Mouse (Mus musculus): Measurements from ENCODE around the gene Thap8. TPM values are rescaled to one million over a fixed set of nuclear protein-coding genes. Genes with fewer than 3 reads are reported as not detected.
A peak's percentile ranks its signal among the peaks of the same experiment; 100 is the strongest.

The Thap8 gene
- polyA plus RNA-seq, 1 experiment: not detected

GRCm38 (mm10) chr7:30281522-30281921 lies 1.6 kb downstream of the Thap8 start:
- Histone ChIP-seq H3K4me3 (replicated peaks) (no peak overlapping the region), H3K9me3 (no peaks in the 10 kb centered on the region), H3K27me3 (replicated peaks) (no peaks in the 10 kb centered on the region), H3K36me3 (replicated peaks; ENCODE audit: low read length) (peaks cover 8% of the 10 kb centered on the region), H3K4me1 (peaks cover 27% of the 10 kb centered on the region)
- TF ChIP-seq GATA1 (IDR thresholded peaks at IDR 0.05; ENCODE audit: borderline replicate concordance, low read length) (no peak), FLI1 (IDR thresholded peaks at IDR 0.05; ENCODE audit: low read length) (no peak)

DNA sequence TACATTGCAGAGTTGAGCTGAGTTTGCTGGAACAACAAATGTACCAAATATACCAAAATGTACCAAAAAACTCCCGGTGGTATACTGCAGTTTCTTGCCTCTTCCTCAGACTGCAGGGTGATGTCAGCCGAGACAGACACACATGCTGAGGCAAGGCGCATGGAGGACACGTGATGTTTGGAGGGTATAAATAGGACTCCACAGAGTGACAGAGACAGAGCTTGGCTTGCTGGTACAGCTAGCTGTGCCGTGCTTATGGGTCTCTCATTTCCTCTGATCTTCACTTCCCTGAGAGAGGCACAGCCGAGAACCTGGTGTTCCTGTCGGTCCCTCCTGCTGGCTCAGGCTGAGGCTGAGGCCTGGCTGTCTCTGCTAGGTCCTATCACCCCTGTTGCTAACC lies 2.8 kb downstream of the Thap8 start:
- Histone ChIP-seq H3K4me3 (replicated peaks) (no peak overlapping the region), H3K4me1 (peaks cover 27% of the 10 kb centered on the region), H3K36me3 (replicated peaks; ENCODE audit: low read length) (no peaks in the 10 kb centered on the region), H3K9me3 (no peaks in the 10 kb centered on the region), H3K27me3 (replicated peaks) (peaks cover 3% of the 10 kb centered on the region)
- no peak for TF ChIP-seq FLI1 (IDR thresholded peaks at IDR 0.05; ENCODE audit: low read length)
- TF ChIP-seq GATA1 (IDR thresholded peaks at IDR 0.05; ENCODE audit: borderline replicate concordance, low read length): no peak

- no peak overlapping the region for H3K4me3 ChIP-seq (replicated peaks)
- H3K9me3 ChIP-seq: no peaks in the 10 kb centered on the region
- peaks cover 39% of the 10 kb centered on the region for H3K27me3 ChIP-seq (replicated peaks)
- peaks cover 12% of the 10 kb centered on the region for H3K4me1 ChIP-seq
- no peak for TF ChIP-seq FLI1 (IDR thresholded peaks at IDR 0.05; ENCODE audit: low read length)
- no peak for TF ChIP-seq GATA1 (IDR thresholded peaks at IDR 0.05; ENCODE audit: borderline replicate concordance, low read length)
- H3K36me3 ChIP-seq (replicated peaks; ENCODE audit: low read length): no peaks in the 10 kb centered on the region
Measured at GRCm38 (mm10) chr7:30286701-30287410, 7.0 kb downstream of the Thap8 start.

DNA sequence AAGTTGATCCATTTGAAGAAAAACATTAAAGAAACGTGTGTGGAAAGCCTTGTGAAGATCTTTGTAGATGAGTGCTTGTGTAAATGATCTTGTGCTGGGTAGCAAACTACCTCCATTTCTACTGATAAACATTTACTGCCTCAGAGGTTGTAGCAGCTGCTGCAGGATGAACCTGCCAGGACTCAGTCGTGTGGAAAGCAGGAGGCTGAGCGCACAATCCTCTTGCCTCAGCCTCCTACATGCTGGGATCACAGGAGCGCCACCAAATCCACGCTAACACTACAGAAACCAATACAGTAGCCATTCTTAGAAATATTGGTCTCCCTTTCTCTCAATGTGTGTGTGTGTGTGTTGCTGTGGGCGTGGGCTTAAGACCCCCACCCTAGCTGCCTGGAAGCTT lies 8.2 kb downstream of the Thap8 start:
- H3K4me3 ChIP-seq (replicated peaks): no peak overlapping the region
- no peaks in the 10 kb centered on the region for H3K36me3 ChIP-seq (replicated peaks; ENCODE audit: low read length)
- no peaks in the 10 kb centered on the region for H3K9me3 ChIP-seq
- peaks cover 48% of the 10 kb centered on the region for H3K27me3 ChIP-seq (replicated peaks)
- H3K4me1 ChIP-seq: peaks cover 12% of the 10 kb centered on the region
- TF ChIP-seq GATA1 (IDR thresholded peaks at IDR 0.05; ENCODE audit: borderline replicate concordance, low read length): no peak
- TF ChIP-seq FLI1 (IDR thresholded peaks at IDR 0.05; ENCODE audit: low read length): no peak

DNA sequence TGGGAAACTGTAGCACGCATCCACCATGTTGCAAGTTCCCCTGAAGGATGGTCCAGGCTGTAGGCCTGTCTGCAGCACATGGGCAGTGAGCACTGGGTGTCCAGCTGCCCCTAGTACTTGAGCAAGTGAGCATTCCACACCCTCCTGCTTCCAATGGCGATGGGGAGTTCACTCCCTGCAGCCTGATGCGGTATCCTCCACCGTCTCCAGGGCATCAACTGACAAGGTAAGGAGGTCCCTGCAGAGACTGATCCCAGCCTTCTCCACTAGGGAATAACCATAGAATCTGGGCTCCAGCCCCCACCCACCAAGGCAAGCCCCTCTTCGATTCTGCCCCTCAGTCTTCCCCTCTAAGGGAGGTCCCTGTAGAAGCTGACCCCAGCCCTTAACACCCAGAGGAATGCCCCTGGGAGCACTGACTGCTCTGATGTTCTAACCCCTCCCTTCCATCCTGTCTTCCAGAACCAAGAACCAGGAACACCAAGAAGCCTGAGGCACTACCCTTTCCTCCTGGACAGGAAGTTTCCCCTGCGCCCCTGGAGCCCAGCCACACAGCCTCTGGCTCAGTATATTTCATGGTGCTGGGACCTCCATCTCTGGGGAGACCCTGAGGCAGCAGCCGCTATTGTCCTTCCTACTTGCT lies 9.3 kb downstream of the Thap8 start:
- Histone ChIP-seq H3K4me3 (replicated peaks) (peak overlapping the region; percentile 59), H3K36me3 (replicated peaks; ENCODE audit: low read length) (no peaks in the 10 kb centered on the region), H3K4me1 (peaks cover 12% of the 10 kb centered on the region), H3K9me3 (no peaks in the 10 kb centered on the region), H3K27me3 (replicated peaks) (peaks cover 48% of the 10 kb centered on the region)
- TF ChIP-seq FLI1 (IDR thresholded peaks at IDR 0.05; ENCODE audit: low read length): no peak
- TF ChIP-seq GATA1 (IDR thresholded peaks at IDR 0.05; ENCODE audit: borderline replicate concordance, low read length): no peak

DNA sequence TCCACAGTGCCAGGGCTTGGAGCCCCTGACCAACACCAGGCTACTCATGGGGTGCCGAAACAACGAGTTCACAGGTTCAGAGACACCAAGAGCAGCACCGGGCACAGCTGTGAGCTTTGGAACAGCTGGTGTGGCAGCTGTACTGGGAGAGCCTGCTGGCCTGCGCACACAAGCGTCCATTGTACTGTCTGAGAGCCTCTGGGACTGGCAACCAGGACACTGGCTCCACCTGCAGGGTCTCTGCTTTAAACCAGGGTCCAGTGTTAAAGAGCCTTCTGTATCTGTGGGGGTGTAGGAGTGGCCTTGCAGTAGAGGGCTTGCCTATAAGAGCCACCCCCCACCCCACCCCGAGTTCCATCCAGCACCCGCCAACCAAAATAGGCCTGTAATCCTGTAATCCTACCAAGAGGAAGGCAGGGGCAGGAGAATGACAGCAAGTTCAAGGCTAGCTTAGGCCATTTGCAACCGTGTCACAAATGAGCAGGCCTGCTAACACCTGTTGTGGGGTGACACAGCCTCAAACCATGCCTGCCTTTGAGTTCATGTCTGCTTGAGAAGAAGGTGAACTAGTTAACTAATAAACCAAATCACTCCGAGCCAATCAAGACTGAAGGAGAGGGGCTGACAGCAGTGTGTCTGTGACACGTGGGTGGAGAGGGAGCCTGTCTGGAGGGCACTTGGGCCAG lies 10.0 kb downstream of the Thap8 start:
- Histone ChIP-seq H3K4me3 (replicated peaks) (no peak overlapping the region), H3K27me3 (replicated peaks) (peaks cover 50% of the 10 kb centered on the region), H3K4me1 (peaks cover 12% of the 10 kb centered on the region), H3K36me3 (replicated peaks; ENCODE audit: low read length) (no peaks in the 10 kb centered on the region), H3K9me3 (no peaks in the 10 kb centered on the region)
- TF ChIP-seq FLI1 (IDR thresholded peaks at IDR 0.05; ENCODE audit: low read length): no peak
- no peak for TF ChIP-seq GATA1 (IDR thresholded peaks at IDR 0.05; ENCODE audit: borderline replicate concordance, low read length)

DNA sequence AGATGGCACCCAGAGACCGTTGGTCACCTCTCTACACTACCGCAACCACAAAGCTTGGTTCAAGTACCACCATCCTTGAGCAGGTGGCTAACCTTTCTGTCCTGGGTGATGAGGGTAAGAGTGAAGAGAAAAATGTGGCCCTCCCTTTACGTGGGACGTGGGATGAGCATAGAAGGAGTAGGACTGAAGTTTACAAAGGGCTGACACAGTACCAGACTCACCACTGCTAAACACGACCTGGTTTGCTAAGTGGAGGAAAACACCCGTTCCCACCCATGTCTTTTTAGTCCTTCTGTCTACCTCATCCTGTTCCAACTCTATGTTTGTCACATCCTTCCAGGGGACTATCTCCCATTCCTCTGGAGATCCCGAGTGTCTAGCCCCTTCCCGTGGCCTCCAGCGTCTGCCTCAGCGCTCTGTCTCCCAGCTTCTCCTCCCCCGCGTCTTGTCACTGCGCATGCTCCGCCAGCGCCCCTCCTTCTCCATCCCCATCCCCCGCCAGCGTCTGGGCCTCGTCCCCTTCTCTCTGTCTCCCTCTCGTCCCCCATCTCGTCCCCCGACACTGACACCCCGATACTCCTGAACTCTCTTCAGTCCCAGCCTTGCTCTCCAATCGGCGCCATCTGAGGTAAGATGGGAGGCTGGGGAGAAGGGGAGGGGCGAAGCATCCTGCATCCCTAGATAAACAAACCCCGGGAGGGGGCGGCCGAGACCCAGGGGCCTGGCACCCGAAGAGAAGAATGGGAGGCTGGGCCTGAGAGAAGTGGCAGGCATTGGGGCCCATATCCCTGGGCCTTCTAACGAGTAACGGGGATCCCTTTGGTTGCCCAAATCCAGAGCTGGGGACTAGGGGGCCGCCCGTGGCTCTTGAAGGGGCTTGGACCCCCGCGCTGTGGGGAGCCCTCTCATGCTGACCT lies 11.6 kb downstream of the Thap8 start, which contains the start of gene Clip3:
Clip3 (plus strand) TSS at position 514 of the 917 bp plus-strand sequence.
- H3K4me3 ChIP-seq (replicated peaks): peak within 1 kb of the TSS; percentile 64
- peaks cover 8% of the 10 kb centered on the region; the same call in 1 of the 2 replicates for H3K4me1 ChIP-seq
- no peaks in the 10 kb centered on the region for H3K36me3 ChIP-seq (replicated peaks; ENCODE audit: low read length)
- no peaks in the 10 kb centered on the region for H3K9me3 ChIP-seq
- peaks cover 55% of the 10 kb centered on the region for H3K27me3 ChIP-seq (replicated peaks)
- no peak for TF ChIP-seq GATA1 (IDR thresholded peaks at IDR 0.05; ENCODE audit: borderline replicate concordance, low read length)
- TF ChIP-seq FLI1 (IDR thresholded peaks at IDR 0.05; ENCODE audit: low read length): no peak

- Histone ChIP-seq H3K4me1 (peaks cover 8% of the 10 kb centered on the region; the same call in 1 of the 2 replicates), H3K9me3 (no peaks in the 10 kb centered on the region), H3K36me3 (replicated peaks; ENCODE audit: low read length) (no peaks in the 10 kb centered on the region), H3K27me3 (replicated peaks) (peaks cover 50% of the 10 kb centered on the region), H3K4me3 (replicated peaks) (no peak overlapping the region)
- TF ChIP-seq GATA1 (IDR thresholded peaks at IDR 0.05; ENCODE audit: borderline replicate concordance, low read length): no peak
- TF ChIP-seq FLI1 (IDR thresholded peaks at IDR 0.05; ENCODE audit: low read length): no peak
Measured at GRCm38 (mm10) chr7:30293795-30294194, 13.9 kb downstream of the Thap8 start.

DNA sequence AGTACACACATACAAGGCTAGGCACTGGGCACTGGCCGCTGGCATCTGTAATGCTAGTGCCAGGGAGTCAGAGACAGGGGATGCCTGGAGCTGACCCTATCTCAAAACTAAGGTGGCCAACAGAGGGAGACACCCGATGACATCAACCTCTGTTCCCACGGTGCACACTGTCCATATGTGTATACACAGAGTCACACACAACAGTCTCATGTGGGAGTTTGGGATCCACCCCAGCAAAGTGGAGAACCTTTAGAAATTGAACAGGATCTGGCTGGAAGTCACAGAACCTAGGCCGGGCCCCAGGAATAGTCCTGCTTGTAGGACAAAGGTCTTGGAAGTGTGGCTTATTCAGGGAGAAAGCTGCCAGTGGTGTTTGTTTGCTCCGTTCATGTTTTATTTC lies 14.4 kb downstream of the Thap8 start:
- peaks cover 45% of the 10 kb centered on the region for H3K27me3 ChIP-seq (replicated peaks)
- no peak overlapping the region for H3K4me3 ChIP-seq (replicated peaks)
- H3K36me3 ChIP-seq (replicated peaks; ENCODE audit: low read length): no peaks in the 10 kb centered on the region
- no peak for TF ChIP-seq FLI1 (IDR thresholded peaks at IDR 0.05; ENCODE audit: low read length)
- TF ChIP-seq GATA1 (IDR thresholded peaks at IDR 0.05; ENCODE audit: borderline replicate concordance, low read length): no peak
- H3K9me3 ChIP-seq: no peaks in the 10 kb centered on the region
- peaks cover 11% of the 10 kb centered on the region; the same call in 1 of the 2 replicates for H3K4me1 ChIP-seq
